Mouse (Mus musculus) embryonic fibroblast, embryonic 13.5 days (primary cell): ENCODE measurements around the gene Mkrn2.

Source experiments
- CTCF ChIP-seq: IDR thresholded peaks from 2 replicates; pipeline ENCODE4 v1.5.1; 2011; ENCODE audit warnings: mild to moderate bottlenecking, control low read depth, low read length, moderate library complexity, borderline replicate concordance; ENCODE audit not compliant: insufficient read depth
- POLR2A ChIP-seq: IDR thresholded peaks from 2 replicates; pipeline ENCODE4 v1.6.1; 2011; ENCODE audit warnings: low read depth, mild to moderate bottlenecking, control low read depth, low read length, moderate library complexity

DNA sequence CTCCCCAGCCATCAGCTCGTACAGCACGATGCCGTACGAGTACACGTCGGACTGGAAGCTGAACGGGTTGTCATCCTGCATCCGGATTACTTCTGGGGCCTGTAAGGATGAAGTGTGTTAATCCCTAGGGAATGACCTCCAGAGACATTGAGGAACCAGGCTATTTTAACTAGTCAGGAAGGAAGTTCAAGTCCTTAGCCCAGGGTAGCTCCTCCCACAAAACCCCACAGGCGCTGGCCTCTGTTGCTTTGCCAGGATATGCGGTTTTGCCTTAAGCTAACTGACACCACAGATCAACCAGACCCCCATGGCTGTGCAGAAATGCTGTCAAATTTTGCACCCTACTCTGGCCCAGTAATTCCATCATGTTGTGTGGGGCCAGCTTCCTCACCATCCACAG, 18.1 kb downstream of the Mkrn2 start:
- TF ChIP-seq CTCF (no peak), POLR2A (no peak)
